Mouse (Mus musculus): ENCODE results near the gene Edil3. TPM values are rescaled to one million over a fixed set of nuclear protein-coding genes. Genes with fewer than 3 reads are reported as not detected.

Gene Edil3
- polyA plus RNA-seq, 1 experiment from 2014 or later = 1.1 TPM

DNA sequence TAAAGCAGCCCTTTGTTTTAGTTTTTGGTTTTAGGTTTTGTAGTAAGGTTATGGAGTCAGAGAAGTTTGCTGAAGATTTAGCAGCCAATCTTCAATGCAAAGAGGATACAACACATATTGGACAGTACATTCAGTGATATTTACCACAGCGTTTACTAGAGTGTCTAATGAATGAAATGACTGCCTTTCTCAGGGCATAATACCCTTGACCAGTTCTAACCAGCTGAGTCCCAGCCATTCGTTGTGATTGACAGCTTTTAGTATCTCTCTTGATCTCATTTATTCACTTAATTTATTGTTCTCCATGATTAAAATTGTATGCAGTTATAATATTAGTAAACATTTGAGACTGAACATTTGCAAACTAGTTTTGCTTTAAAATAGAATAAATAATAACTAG, 375.7 kb downstream of the Edil3 start:
- Histone ChIP-seq H3K4me2 (replicated peaks; ENCODE audit: low read depth) (no peak overlapping the region), H3K9me3 (ENCODE audit: control insufficient read depth, low read length) (no peaks in the 10 kb centered on the region), H3K36me3 (ENCODE audit: control insufficient read depth, insufficient read depth, low read length) (no peaks in the 10 kb centered on the region), H3K9ac (ENCODE audit: low read length) (no peak overlapping the region), H3K4me1 (replicated peaks; ENCODE audit: control insufficient read depth, insufficient read depth) (no peaks in the 10 kb centered on the region), H3K27me3 (ENCODE audit: control insufficient read depth, insufficient read depth, low read length) (no peaks in the 10 kb centered on the region), H3K4me3 (ENCODE audit: low read depth, low read length) (no peak overlapping the region), H3K27ac (replicated peaks) (no peak overlapping the region)
- ATAC-seq (ENCODE audit: low FRiP score, low TSS enrichment) = no peak
- no peak for DNase-seq (ENCODE audit: low spot score)
- no peak for TF ChIP-seq CTCF (IDR thresholded peaks at IDR 0.05; ENCODE audit: low read depth)
- no peak for TF ChIP-seq EP300 (optimal IDR thresholded peaks at IDR 0.05)
- 53% methylated on average over 2 of the region's 2 CpGs for WGBS

DNA sequence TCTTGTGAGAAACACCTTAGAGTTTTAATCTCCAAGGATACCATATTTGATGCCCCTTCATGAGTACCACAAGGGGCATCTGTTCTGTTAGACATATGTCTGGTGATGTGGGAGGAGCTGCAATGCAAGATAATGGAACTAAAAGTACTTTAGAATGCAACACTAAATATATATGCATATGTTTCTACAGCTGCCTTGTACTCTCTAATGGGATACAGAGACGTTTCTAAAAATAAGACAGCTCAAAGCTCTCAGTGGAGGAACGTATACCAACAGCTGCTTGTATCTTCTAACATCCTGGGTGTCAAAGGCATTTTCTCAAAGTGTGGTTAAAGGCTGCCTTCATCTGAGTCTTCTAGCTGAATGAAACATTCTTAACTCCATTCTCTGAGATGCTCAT, 378.0 kb downstream of the Edil3 start:
- no peak for ATAC-seq (ENCODE audit: low FRiP score, low TSS enrichment)
- no peak overlapping the region for H3K4me2 ChIP-seq (replicated peaks; ENCODE audit: low read depth)
- H3K27ac ChIP-seq (replicated peaks) = no peak overlapping the region
- TF ChIP-seq EP300 (optimal IDR thresholded peaks at IDR 0.05) (no peak), CTCF (IDR thresholded peaks at IDR 0.05; ENCODE audit: low read depth) (no peak)
- H3K36me3 ChIP-seq (ENCODE audit: control insufficient read depth, insufficient read depth, low read length) = no peaks in the 10 kb centered on the region
- no peaks in the 10 kb centered on the region for H3K27me3 ChIP-seq (ENCODE audit: control insufficient read depth, insufficient read depth, low read length)
- DNase-seq (ENCODE audit: low spot score) = no peak
- H3K9me3 ChIP-seq (ENCODE audit: control insufficient read depth, low read length) = no peaks in the 10 kb centered on the region
- 50% methylated on average over 2 of the region's 2 CpGs for WGBS
- H3K4me1 ChIP-seq (replicated peaks; ENCODE audit: control insufficient read depth, insufficient read depth) = no peaks in the 10 kb centered on the region
- H3K4me3 ChIP-seq (ENCODE audit: low read depth, low read length) = no peak overlapping the region
- no peak overlapping the region for H3K9ac ChIP-seq (ENCODE audit: low read length)

DNA sequence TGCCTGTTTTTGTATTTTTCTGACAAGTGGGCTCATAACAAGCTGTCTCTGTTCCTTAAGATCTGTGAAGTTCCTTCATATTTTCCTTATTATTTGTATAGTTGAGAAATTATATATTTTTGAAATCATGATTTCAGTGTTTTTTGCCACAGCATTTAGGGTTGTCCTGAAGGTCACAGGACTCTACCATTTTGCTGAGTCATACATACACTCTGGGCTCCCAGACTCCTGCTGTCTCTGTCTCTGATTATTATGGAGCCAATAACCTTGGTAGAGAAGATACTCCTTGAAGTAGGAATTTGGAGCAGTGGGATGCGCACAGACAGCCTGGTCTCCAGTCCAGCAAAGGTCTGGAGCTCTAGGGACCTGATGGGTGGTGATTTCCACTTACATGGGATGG, 416.8 kb downstream of the Edil3 start:
- Histone ChIP-seq H3K36me3 (ENCODE audit: control insufficient read depth, insufficient read depth, low read length) (no peaks in the 10 kb centered on the region), H3K9me3 (ENCODE audit: control insufficient read depth, low read length) (no peaks in the 10 kb centered on the region), H3K4me1 (replicated peaks; ENCODE audit: control insufficient read depth, insufficient read depth) (no peaks in the 10 kb centered on the region), H3K4me2 (replicated peaks; ENCODE audit: low read depth) (no peak overlapping the region), H3K9ac (ENCODE audit: low read length) (no peak overlapping the region), H3K4me3 (ENCODE audit: low read depth, low read length) (no peak overlapping the region), H3K27me3 (ENCODE audit: control insufficient read depth, insufficient read depth, low read length) (no peaks in the 10 kb centered on the region), H3K27ac (replicated peaks) (no peak overlapping the region)
- WGBS = 92% methylated on average over 1 of the region's 1 CpGs
- no peak for TF ChIP-seq CTCF (IDR thresholded peaks at IDR 0.05; ENCODE audit: low read depth)
- TF ChIP-seq EP300 (optimal IDR thresholded peaks at IDR 0.05) = no peak
- DNase-seq (ENCODE audit: low spot score) = no peak
- no peak for ATAC-seq (ENCODE audit: low FRiP score, low TSS enrichment)

DNA sequence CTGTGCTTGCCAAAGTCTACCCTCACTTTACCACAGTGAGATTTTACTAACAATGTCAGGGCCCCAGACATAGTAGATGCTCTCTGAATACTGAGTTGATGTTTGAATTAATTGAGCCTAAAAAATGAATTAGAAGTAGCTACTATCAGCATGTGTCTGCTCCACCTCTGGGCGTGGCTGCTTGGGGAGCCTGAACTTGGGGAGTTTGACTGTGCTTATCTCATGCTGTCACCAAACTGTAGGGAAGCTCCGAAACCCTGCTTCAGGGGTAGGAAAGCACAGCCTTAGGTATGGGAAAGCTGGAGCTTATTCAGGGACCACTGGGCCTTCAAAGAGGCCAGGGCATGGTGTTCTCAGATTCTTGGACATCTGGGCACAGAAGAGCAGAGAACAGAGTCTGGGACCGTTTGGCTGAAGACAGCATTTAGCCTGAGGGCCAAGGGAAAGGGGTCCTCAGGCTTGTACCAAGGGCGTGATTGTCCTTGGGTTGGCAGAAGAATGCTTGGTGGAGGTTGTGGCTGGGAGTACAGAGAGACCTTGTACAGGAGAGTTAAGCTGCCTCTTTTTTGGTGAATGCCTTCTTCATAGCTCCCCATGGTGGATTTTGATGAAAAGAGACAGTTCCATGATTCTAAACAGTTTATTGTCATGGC, 432.8 kb downstream of the Edil3 start:
- H3K9me3 ChIP-seq (ENCODE audit: control insufficient read depth, low read length) = no peaks in the 10 kb centered on the region
- DNase-seq (ENCODE audit: low spot score) (no peak), ATAC-seq (ENCODE audit: low FRiP score, low TSS enrichment) (no peak)
- no peak overlapping the region for H3K27ac ChIP-seq (replicated peaks)
- H3K36me3 ChIP-seq (ENCODE audit: control insufficient read depth, insufficient read depth, low read length) = no peaks in the 10 kb centered on the region
- no peaks in the 10 kb centered on the region for H3K4me1 ChIP-seq (replicated peaks; ENCODE audit: control insufficient read depth, insufficient read depth)
- TF ChIP-seq EP300 (optimal IDR thresholded peaks at IDR 0.05) (no peak), CTCF (IDR thresholded peaks at IDR 0.05; ENCODE audit: low read depth) (no peak)
- no peak overlapping the region for H3K4me3 ChIP-seq (ENCODE audit: low read depth, low read length)
- no peaks in the 10 kb centered on the region for H3K27me3 ChIP-seq (ENCODE audit: control insufficient read depth, insufficient read depth, low read length)
- no peak overlapping the region for H3K9ac ChIP-seq (ENCODE audit: low read length)
- H3K4me2 ChIP-seq (replicated peaks; ENCODE audit: low read depth) = no peak overlapping the region
- 81% methylated on average over 4 of the region's 4 CpGs for WGBS

DNA sequence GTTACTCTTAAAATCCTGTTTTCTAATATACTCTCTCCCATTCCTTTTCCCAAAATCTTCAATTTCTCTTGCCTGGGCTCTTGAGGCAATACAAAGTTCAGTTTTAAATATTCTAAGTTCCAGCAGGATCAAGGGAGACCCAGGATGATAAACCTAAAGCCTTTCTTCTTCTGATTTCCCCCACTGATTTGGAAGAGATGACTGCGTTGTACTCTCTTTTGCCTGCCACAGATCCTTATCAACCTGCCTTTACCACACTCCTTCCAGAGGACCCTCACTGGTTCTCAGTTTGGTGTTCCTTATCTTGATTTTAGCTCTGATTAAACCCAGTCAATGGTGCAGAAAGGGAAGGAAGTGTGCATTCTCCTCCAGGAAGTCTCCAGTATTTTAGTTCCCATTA, 435.6 kb downstream of the Edil3 start:
- H3K9ac ChIP-seq (ENCODE audit: low read length) = no peak overlapping the region
- no peaks in the 10 kb centered on the region for H3K27me3 ChIP-seq (ENCODE audit: control insufficient read depth, insufficient read depth, low read length)
- H3K4me1 ChIP-seq (replicated peaks; ENCODE audit: control insufficient read depth, insufficient read depth) = no peaks in the 10 kb centered on the region
- H3K36me3 ChIP-seq (ENCODE audit: control insufficient read depth, insufficient read depth, low read length) = no peaks in the 10 kb centered on the region
- WGBS = 75% methylated on average over 1 of the region's 1 CpGs
- DNase-seq (ENCODE audit: low spot score) (no peak), ATAC-seq (ENCODE audit: low FRiP score, low TSS enrichment) (no peak)
- no peak overlapping the region for H3K4me2 ChIP-seq (replicated peaks; ENCODE audit: low read depth)
- TF ChIP-seq CTCF (IDR thresholded peaks at IDR 0.05; ENCODE audit: low read depth) (no peak), EP300 (optimal IDR thresholded peaks at IDR 0.05) (no peak)
- no peak overlapping the region for H3K27ac ChIP-seq (replicated peaks)
- H3K4me3 ChIP-seq (ENCODE audit: low read depth, low read length) = no peak overlapping the region
- no peaks in the 10 kb centered on the region for H3K9me3 ChIP-seq (ENCODE audit: control insufficient read depth, low read length)

DNA sequence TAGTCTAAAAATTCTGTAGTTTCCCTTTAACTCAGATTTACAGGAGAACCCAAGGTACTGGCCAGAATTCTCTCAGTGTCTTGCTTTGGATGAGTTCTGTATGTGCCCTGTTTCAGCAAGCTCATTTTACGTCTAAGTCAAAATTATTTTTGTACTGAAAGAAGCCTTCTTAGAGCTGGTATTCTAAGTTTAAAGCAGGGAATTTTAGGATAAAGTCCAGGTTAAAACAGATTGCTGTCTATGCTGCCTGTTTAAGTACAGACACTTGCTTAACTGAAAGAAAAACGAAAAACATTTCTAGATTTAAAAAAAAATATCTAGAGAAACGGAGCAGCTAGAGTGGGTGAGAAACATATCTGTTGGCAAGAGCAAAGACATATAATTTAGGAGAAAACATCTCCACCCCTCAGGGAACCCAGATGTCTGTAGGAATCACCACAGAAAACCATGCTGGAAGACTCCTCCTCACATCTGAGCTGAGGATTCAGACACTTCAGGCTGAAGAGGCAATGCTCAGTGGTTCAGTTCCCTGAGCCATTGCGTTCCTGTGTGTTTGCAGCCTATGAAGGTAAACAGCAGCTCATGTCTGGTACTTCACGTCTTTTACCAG, 465.5 kb downstream of the Edil3 start:
- no peak overlapping the region for H3K4me3 ChIP-seq (ENCODE audit: low read depth, low read length)
- ATAC-seq (ENCODE audit: low FRiP score, low TSS enrichment) = no peak
- H3K27me3 ChIP-seq (ENCODE audit: control insufficient read depth, insufficient read depth, low read length) = no peaks in the 10 kb centered on the region
- no peak overlapping the region for H3K27ac ChIP-seq (replicated peaks)
- WGBS = 66% methylated on average over 5 of the region's 5 CpGs
- H3K36me3 ChIP-seq (ENCODE audit: control insufficient read depth, insufficient read depth, low read length) = no peaks in the 10 kb centered on the region
- H3K4me1 ChIP-seq (replicated peaks; ENCODE audit: control insufficient read depth, insufficient read depth) = no peaks in the 10 kb centered on the region
- no peak for DNase-seq (ENCODE audit: low spot score)
- no peaks in the 10 kb centered on the region for H3K9me3 ChIP-seq (ENCODE audit: control insufficient read depth, low read length)
- H3K4me2 ChIP-seq (replicated peaks; ENCODE audit: low read depth) = no peak overlapping the region
- no peak overlapping the region for H3K9ac ChIP-seq (ENCODE audit: low read length)
- TF ChIP-seq EP300 (optimal IDR thresholded peaks at IDR 0.05) = no peak
- no peak for TF ChIP-seq CTCF (IDR thresholded peaks at IDR 0.05; ENCODE audit: low read depth)
